Comparison of ENCODE assay signal across 8 mouse cellular contexts in genomic region chr10:69211560-69211959, GRCm38 (mm10). TPM values are rescaled to one million over a fixed set of nuclear protein-coding genes. Genes with fewer than 3 reads are reported as not detected.
A peak's percentile ranks its signal among the peaks of the same experiment; 100 is the strongest.
DNase-seq lines count a peak whose midpoint lies in the region; ATAC-seq and TF ChIP-seq lines count a peak whose summit lies in the region.

No protein-coding gene starts in this region.

- peak overlapping the region; percentile 94 for H3K4me2 ChIP-seq in heart, embryonic 15.5 days
- peak overlapping the region; percentile 85 for H3K4me2 ChIP-seq in limb, embryonic 14.5 days (replicated peaks; ENCODE audit: low read depth, low read length, severe bottlenecking)
- peak overlapping the region; percentile 94 for H3K4me2 ChIP-seq in midbrain, postnatal 0 days (ENCODE audit: low read depth, low read length, poor library complexity, severe bottlenecking)

- peak overlapping the region; percentile 93; the same call in 1 of the 2 replicates for H3K9ac ChIP-seq in heart, embryonic 15.5 days
- H3K9ac ChIP-seq in limb, embryonic 14.5 days (ENCODE audit: low read depth, low read length, severe bottlenecking) = peak overlapping the region; percentile 96
- no peak overlapping the region; the same call in 1 of the 2 replicates for H3K9ac ChIP-seq in midbrain, postnatal 0 days (replicated peaks; ENCODE audit: low read length, poor library complexity, severe bottlenecking)

- peak; percentile 57 for ATAC-seq in common myeloid progenitor, adult 5-6 weeks (replicated peaks; ENCODE audit: low read depth, poor library complexity, severe bottlenecking)
- ATAC-seq in heart, embryonic 15.5 days (replicated peaks; ENCODE audit: insufficient number of reproducible peaks, insufficient read depth, low FRiP score, low read depth) = no peak
- no peak for ATAC-seq in limb, embryonic 14.5 days (ENCODE audit: low FRiP score, low read depth)
- ATAC-seq in midbrain, postnatal 0 days (ENCODE audit: low FRiP score) = no peak

- no peaks in the 10 kb centered on the region for H3K9me3 ChIP-seq in heart, embryonic 15.5 days (replicated peaks)
- peaks cover 9% of the 10 kb centered on the region; the same call in 1 of the 2 replicates for H3K9me3 ChIP-seq in limb, embryonic 14.5 days (ENCODE audit: control insufficient read depth, low read length)
- no peaks in the 10 kb centered on the region for H3K9me3 ChIP-seq in midbrain, postnatal 0 days (ENCODE audit: low read length)

- intact Hi-C loops in gastrocnemius, adult 2 months (cut with DNase I) = loop anchor here (10.0 kb wide), 1 partner anchor 93 kb away; no protein-coding TSS in a partner anchor

- H3K27me3 ChIP-seq in heart, embryonic 15.5 days = no peaks in the 10 kb centered on the region
- no peaks in the 10 kb centered on the region for H3K27me3 ChIP-seq in limb, embryonic 14.5 days (ENCODE audit: control insufficient read depth, insufficient read depth, low read length)
- H3K27me3 ChIP-seq in midbrain, postnatal 0 days (ENCODE audit: insufficient read depth, low read length) = no peaks in the 10 kb centered on the region

- DNase-seq in gastrocnemius, adult 2 months = peak; percentile 52
- no peak for DNase-seq in gastrocnemius, postnatal 4 days (ENCODE audit: low spot score in 2 of 2)
- DNase-seq in limb, embryonic 14.5 days (ENCODE audit: low spot score) = no peak
- DNase-seq in midbrain, postnatal 0 days (ENCODE audit: low spot score) = no peak
- no peak for DNase-seq in frontal cortex, postnatal 36 days (ENCODE audit: low spot score in 2 of 2)
- DNase-seq in frontal cortex, postnatal 10 days (ENCODE audit: low spot score in 2 of 2) = no peak

- H3K36me3 ChIP-seq in heart, embryonic 15.5 days = peaks cover 11% of the 10 kb centered on the region
- H3K36me3 ChIP-seq in limb, embryonic 14.5 days (ENCODE audit: control insufficient read depth, insufficient read depth, low read length) = peaks cover 8% of the 10 kb centered on the region
- no peaks in the 10 kb centered on the region for H3K36me3 ChIP-seq in midbrain, postnatal 0 days (ENCODE audit: insufficient read depth, low read length)

- peak overlapping the region; percentile 92 for H3K4me3 ChIP-seq in gastrocnemius, adult 2 months
- H3K4me3 ChIP-seq in heart, embryonic 15.5 days = peak overlapping the region; percentile 75
- peak overlapping the region; percentile 83 for H3K4me3 ChIP-seq in limb, embryonic 14.5 days (replicated peaks; ENCODE audit: low read length)
- peak overlapping the region; percentile 83 for H3K4me3 ChIP-seq in midbrain, postnatal 0 days (ENCODE audit: low read depth, low read length)

- 50% methylated on average over 8 of the region's 8 CpGs for WGBS in heart, embryonic 15.5 days
- 57% methylated on average over 8 of the region's 8 CpGs for WGBS in limb, embryonic 14.5 days
- 58% methylated on average over 8 of the region's 8 CpGs for WGBS in midbrain, postnatal 0 days

- no peak for TF ChIP-seq CTCF in gastrocnemius, adult 2 months (IDR thresholded peaks at IDR 0.05)
- no peak for TF ChIP-seq CTCF in midbrain, postnatal 0 days (IDR thresholded peaks at IDR 0.05)

- H3K27ac ChIP-seq in gastrocnemius, adult 2 months = peak overlapping the region; percentile 100
- H3K27ac ChIP-seq in heart, embryonic 15.5 days = peak overlapping the region; percentile 100
- H3K27ac ChIP-seq in limb, embryonic 14.5 days (replicated peaks; ENCODE audit: low read depth, low read length) = peak overlapping the region; percentile 99
- H3K27ac ChIP-seq in midbrain, postnatal 0 days (ENCODE audit: low read depth, low read length) = peak overlapping the region; percentile 97

- peaks cover 16% of the 10 kb centered on the region for H3K4me1 ChIP-seq in heart, embryonic 15.5 days (replicated peaks)
- peaks cover 15% of the 10 kb centered on the region; the same call in 1 of the 2 replicates for H3K4me1 ChIP-seq in limb, embryonic 14.5 days (ENCODE audit: control insufficient read depth, insufficient read depth, low read length)
- 0 out of 2 replicates have a peak, but pooled peaks cover 8% of the 10 kb centered on the region for H3K4me1 ChIP-seq in midbrain, postnatal 0 days (ENCODE audit: insufficient read depth, low read length)

- TF ChIP-seq POLR2A in limb, embryonic 14.5 days (IDR thresholded peaks at IDR 0.05; ENCODE audit: borderline replicate concordance, extremely low read depth, insufficient read depth, insufficient read length) = no peak

RNA-seq across cellular contexts. Expression of gene A930033H14Rik, which starts 1.3 kb away (rescaled TPM):
- total RNA-seq in gastrocnemius, adult 2 months (2021) = 1 to 10 TPM; 3.4 to 5.1 TPM
- total RNA-seq in gastrocnemius, postnatal 4 days (2021) = 1 to 10 TPM; 6.2 to 8.3 TPM
- total RNA-seq in common myeloid progenitor, adult 5-6 weeks (2017) = 1.3 and 4.2 TPM in 2 replicates
- 1.5 and 1.8 TPM in 2 replicates for polyA plus RNA-seq in heart, embryonic 15.5 days (2015; fragmentation: Nextera tagmentation; extraction: Ambion mirVana)
- 2.9 and 4.2 TPM in 2 replicates for polyA plus RNA-seq in limb, embryonic 14.5 days (2012; rRNA removed)
- 3.1 and 3.2 TPM in 2 replicates for polyA plus RNA-seq in limb, embryonic 14.5 days (2014; fragmentation: Nextera tagmentation; extraction: Ambion mirVana)
- 0.93 and 1.3 TPM in 2 replicates for total RNA-seq in midbrain, postnatal 0 days (2014; rRNA removed)
- 1.3 and 1.5 TPM in 2 replicates for polyA plus RNA-seq in midbrain, postnatal 0 days (2015; fragmentation: Nextera tagmentation; extraction: Ambion mirVana)
